Mouse (Mus musculus) adrenal gland, postnatal 0 days (tissue): ENCODE results near the gene Gm20662. TPM values are rescaled to one million over a fixed set of nuclear protein-coding genes. Genes with fewer than 3 reads are reported as not detected.

Experiments used
- microRNA-seq: library from miRNA; unstranded; fragments of <30 nt; microRNA quantifications from one replicate; pipeline ENCODE4, GENCODE M21; 2016; ENCODE audit warnings: borderline replicate concordance; ENCODE audit not compliant: insufficient number of aligned reads
- polyA plus RNA-seq: library from polyadenylated mRNA; unstranded; fragments of >200 nt; fragmentation: Nextera tagmentation; extraction: Ambion mirVana; gene quantifications from 2 replicates; pipeline ENCODE4 v1.2.1, GENCODE M21; 2015

Gm20662 gene
- polyA plus RNA-seq, result 0.73 TPM in 1 of 2 replicates, not detected in the other

DNA sequence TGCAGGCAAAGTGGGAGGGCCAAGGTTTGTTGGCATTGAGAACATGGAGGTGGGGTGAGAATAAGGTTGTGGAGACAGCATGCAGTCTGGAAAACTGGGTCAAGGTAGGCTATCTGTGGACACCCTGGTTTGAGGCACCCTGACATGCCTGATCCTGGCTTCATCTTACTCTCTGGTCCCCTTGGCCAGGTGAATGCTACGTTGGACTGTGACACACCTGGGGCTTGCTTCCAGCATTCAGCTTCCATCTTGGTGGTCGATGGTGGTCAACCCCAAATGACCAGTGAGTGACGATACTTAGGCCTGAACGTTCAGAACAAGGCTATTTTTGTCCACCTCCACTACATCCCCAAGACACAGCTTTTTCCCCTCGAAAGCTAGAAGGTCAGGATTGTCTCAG lies at the start of gene Gm20662:
Gene Gm20662, plus strand, starts transcription at position 301 of the 400 bp plus-strand sequence.

DNA sequence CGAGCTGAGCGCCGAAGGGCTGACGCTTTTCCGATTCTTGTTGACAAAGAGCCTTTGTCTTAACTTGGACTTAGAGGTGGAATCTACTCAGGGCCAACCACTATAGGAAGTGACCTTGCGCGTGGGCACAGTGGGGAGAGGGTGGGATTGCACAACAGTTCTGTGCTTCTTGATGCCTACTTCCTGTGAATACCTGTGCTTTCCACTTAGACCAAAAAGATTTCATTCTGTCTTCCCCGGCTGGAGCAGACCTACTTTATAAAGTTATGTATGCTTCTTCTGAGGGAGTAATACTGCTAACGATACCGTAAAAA lies 46.3 kb upstream of the Gm20662 start, which contains the start of gene Traip:
Gene Traip, plus strand, starts transcription at position 215 of the 314 bp plus-strand sequence.

DNA sequence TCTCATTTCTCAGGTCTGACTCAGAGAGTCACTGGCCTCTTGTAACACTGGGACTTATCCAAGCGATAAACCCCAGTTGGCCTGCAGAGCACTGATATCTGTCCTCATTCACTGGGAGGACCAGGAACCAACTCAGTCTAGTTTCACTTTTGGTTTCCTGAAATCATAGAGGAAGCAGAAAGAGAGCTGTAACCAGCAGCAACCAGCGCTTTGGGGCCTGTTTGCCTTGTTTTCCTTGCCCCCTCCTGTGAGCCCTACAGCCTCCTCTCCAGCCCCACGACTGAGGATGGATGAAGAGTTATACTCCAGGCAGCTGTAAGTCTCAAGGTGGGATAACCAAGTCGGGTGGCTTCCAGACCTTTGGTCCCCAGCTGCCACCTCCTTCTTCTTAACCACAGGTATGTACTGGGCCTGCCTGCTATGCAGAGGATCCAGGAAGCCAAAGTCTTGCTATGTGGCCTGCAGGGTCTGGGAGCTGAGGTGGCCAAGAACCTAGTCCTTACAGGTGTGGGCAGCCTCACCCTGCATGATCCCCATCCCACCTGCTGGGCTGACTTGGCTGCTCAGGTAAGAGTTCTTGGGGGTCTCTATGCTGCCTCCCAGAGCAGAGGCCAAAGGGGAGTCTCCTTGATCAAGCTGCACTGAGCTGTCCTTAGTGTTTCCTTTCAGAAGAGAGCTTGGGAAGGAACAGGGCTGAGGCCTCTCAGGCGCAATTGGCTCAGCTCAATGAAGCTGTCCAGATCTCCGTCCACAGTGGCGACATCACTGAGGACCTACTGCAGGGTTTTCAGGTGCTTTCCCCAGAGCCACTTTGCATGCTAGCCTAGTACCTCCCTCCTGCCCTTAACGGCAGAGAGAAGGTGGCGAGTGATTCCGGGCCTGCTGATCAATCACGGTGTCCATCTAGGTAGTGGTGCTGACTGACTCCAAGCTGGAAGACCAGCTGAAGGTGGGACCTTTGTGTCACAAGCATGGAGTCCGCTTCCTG lies 20.5 kb upstream of the Gm20662 start, which contains the start of gene Uba7:
Gene Uba7, plus strand, starts transcription at position 107 of the 988 bp plus-strand sequence.

DNA sequence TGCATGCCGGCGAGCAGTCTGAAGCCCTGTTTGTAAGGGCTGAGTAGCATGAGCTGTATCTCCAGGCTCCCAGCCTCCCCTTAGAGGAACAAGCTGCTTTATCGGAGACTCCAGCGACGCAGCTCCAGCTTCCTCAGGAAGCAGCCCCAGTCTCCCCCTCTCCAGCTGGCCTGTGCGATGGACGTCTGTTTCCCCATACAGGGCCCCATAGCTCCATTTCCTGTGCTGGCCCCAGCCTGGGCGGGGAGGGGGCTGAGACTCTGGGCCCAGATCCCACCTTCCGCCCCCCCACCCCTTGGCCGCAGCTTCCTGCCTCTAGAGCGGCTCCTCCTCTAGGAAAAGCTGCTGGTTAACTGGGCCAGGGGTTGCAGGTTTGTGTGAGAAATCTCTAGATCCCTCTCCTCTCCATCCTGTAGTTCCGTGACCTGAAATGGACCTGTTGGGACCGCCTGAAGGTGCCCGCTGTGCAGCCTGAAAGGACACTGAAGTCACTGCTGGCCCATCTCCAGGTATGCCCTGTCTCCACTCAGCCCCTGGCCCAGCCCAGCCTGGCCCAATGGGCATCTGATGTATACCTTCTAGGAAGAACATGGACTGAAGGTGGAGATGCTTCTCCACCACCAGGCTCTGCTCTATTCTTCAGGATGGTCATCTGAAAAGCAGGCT lies 13.3 kb upstream of the Gm20662 start, which contains the start of gene Gm20661:
Gene Gm20661, plus strand, starts transcription at position 378 of the 666 bp plus-strand sequence.

DNA sequence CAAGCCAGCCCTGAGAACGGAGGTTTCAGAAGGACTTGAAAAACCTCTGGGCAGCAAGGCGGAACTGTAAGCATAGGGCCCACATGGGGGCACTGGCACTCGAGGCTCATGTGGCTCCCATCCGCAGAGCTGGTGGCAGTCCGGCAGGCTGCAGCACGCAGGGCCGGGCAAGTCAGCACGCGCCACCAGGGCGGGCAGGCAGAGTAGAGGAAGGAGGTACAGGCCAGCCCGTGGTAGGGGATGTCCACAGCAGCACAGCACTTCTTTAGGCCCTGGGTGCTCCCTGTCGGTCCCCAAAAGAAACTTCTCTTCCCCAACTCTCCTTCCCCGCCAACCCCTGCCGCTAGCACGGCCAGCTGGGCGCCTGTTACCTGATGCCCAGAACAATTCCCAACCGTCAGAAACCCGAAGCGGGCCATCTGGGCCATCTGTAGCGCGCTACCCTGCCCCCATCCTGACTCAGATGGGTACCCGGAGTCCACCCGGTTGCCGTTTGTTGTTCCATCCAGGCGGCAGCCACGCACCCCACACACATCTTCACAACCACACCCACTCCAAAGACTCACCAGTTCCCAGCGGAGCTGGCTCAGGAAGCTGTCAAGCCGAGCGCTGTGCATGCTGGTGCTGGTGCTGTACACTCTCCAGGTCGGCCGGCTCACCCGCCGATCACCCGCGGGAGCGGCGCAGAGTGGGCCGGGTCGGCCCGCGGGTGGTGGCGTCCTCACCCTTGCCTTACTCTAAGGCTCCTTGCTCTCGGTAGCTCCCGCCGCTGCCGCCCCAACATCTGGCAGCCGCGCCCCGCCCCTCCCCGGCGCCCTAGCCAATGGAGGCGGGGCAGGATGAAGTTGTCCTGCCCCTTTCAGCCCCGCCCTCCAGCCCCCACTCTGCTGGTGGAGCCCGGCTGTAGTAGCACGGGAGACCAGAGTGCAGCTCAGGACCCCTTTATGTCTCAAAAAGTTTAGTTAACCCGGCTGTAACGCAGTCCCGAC lies 10.7 kb upstream of the Gm20662 start, which contains the start of gene Inka1:
Gene Inka1, minus strand, starts transcription at position 749 of the 989 bp plus-strand sequence.

DNA sequence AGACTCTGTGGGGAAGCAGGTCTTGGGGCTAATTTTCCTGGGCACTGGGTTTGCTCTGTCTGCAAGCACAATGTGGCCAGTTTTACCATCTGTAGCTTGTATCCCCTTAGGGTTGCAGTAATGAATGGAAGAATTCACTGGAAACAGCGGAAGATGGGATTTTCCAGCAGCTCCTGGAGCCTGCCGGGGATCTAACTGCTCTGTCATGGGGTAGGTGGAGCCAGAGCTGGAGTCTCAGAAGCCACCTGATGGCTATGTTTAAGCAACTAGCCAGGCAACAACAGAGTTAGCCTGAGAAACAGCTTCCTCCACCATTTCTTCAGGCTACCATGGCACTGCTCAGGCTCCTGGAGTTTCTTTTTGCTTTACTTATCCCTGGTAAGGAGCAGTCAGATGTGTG lies 4.0 kb upstream of the Gm20662 start, which contains the start of gene Cdhr4:
Gene Cdhr4, plus strand, starts transcription at position 301 of the 400 bp plus-strand sequence.

DNA sequence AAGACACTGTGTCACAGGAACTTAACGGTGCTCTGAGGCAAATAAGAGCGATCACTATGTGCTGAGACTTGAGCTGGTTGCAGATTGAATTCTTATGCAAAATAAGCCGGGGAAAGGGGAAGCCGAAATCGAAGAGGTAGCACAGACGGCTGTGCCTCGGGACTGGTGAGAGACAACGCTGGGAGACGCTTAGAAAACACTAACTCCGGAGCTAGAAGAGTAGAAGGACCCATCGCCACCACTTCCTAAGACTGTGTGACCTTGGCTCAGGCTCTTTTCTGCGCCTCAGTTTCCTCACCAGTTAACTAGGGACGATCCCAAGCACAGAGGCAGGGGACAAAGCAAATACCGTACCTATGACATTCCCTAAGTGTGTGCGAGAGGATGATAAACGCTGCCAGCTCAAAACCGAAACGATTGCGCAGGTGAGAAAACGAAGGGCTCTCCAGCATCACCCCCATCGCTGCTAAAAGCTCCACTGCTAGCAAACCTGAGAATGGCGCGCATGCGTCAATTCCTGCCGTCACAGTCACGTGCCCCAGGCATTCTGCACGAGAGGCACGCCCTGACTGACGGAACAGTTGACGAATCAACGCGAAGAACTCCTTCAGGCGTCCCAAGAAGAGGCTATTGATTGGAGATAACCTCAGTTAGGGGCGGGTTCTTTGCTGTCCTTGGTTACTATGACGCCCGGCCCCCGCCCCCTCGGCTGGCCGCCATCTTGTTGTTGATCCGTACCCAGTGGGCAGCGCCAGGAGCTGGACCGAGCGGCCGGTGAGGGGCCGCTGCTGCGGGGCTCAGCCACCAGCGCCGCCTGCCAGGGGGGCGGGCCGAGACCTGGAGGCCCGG lies 6.0 kb downstream of the Gm20662 start, which contains the start of gene Ip6k1:
Gene Ip6k1, plus strand, starts transcription at position 580 of the 849 bp plus-strand sequence.

DNA sequence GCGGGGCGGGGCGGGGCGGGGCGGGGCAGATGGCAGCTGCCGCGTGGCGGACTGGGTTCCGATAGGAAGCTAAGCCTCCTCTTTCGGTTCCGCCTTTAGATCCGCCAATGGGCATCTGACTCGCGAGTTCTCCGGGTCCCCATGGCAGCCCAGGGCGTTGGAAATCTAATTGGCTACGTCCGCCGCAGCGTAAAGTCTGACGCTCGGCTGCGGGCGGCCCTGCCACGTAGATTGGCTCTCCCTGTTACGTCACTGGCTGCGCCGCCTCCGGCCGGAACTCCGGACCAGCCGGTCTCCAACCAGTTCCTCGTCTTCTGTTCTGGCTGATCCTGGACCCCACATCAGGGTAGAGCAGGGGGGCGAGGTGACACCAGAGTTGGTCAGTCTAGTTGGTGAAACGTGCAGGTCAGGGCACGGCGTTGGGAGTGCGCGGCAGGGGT lies 52.9 kb downstream of the Gm20662 start, which contains the start of gene Gmppb:
Gene Gmppb, plus strand, starts transcription at position 227 of the 440 bp plus-strand sequence.

DNA sequence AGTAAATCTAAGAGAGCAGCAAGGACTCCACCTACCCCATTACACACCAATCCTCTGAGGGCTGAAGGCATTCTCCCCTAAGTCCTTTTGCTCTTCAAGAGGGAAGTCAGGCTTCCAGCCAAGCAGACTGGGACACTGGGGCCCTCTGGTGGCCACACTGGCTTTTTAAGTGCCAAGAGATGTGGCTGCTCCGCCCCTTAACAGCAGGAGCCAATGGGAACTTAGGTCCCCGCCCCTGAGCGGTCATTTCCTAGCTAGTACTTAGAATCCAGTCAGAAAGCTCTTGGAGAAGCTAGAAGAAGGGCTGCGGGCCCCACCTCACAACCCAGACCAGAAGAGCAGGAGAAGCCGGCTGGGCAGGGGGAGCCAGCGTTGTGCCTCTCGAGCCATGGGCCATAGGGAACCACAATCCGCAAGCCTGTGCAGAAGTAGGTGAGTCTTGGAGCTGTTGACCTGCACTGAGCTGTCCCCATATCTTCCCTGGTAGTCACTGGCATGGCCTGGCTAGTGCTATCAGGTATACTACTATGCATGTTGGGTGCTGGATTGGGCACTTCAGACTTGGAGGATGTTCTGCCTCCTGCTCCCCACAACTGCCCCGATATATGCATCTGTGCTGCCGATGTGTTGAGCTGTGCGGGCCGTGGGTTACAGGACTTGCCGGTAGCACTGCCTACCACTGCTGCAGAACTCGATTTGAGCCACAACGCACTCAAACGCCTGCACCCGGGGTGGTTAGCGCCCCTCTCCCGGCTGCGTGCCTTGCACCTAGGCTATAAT lies 56.9 kb downstream of the Gm20662 start, which contains the start of gene Amigo3:
Gene Amigo3, plus strand, starts transcription at position 275 of the 780 bp plus-strand sequence.

DNA sequence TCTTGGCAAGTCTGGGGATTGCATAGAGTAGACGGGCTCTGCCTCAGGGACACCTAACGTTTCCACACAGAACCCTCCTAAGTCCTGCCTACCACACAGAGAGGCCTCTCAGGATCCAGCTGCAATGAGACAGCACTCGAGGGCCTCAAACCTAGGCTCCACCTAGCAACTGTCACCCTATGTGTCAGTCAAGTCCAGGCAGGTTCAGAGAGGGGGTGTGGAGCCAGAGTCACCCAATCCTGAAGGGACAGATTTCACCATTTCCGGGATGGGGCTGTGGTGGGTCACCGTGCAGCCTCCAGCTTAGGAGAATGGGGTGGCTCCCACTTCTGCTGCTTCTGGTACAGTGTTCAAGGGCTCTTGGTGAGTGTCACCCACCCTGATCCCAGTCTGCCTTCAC lies 84.0 kb downstream of the Gm20662 start, which contains the start of gene Mst1:
Gene Mst1, plus strand, starts transcription at position 269 of the 400 bp plus-strand sequence.

DNA sequence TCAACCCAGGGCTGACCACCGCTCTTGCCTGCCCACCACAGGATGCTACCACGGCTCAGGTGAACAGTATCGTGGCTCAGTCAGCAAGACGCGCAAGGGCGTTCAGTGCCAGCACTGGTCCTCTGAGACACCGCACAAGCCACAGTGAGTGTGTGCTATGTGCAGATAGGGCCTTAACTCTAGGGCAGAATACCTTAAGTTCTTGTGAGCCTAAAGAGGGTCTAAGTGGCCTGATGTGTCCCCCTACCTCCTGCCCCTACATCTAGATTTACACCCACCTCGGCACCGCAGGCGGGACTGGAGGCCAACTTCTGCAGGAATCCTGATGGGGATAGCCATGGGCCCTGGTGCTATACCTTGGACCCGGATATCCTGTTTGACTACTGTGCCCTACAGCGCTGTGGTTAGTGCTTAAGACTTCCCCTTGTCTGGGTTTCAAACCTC lies 86.9 kb downstream of the Gm20662 start, which contains the start of gene Rnf123:
Gene Rnf123, minus strand, starts transcription at position 359 of the 444 bp plus-strand sequence.

DNA sequence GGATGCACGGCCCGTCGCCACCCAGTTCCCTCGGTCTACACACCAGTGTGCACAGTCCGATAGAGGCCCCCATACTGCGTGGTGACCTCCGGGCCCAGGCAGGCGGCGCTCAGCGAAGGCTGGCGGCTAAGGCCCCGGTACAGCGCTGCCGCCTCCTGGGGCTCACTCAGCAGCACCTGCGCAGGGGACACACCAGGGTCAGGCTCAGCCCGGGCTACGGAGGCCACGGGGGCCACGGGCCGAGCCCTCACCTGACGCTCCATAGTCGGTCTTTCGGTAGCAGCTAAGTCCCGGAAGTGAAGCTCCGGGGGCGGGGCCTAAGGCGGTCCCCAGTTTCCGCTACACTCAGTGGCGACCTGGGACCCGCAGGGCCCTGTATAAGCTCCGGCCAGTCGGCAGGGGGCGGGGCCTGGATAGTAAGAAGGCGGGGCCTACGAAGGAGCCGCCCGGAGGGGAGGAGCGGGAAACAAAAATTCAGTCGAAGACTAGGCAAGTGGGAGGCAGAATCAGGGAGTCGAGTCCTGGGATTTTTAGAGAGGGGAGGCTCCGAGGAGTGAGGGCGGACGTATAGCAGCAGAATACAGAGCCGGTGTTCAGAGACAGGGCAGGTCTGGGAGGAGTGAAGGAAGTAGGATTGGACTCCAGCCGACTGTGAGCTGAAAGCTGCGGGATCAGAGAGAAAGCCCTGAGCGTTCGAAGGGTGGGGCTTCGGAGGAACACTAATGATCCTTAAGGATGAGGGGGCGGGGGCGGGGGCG lies 98.2 kb downstream of the Gm20662 start, which contains the start of gene Apeh:
Gene Apeh, minus strand, starts transcription at position 423 of the 758 bp plus-strand sequence.

Small RNA genes within 50 kb of the gene (microRNA-seq; reads per million reads assigned to microRNA genes)
- not detected for gene Mir7088

Other genes starting within 250 kb of the Gm20662 start
- gene Rbm5, start 225.4 kb upstream of the Gm20662 start, polyA plus RNA-seq, result 54.4 and 75.5 TPM in 2 replicates
- 25.9 and 43.6 TPM in 2 replicates for gene Rbm6, start 123.1 kb upstream of the Gm20662 start, polyA plus RNA-seq
- 10.5 and 11.8 TPM in 2 replicates for gene Mon1a, start 108.2 kb upstream of the Gm20662 start, polyA plus RNA-seq
- 5.1 and 5.4 TPM in 2 replicates for gene Mst1r, start 89.5 kb upstream of the Gm20662 start, polyA plus RNA-seq
- gene Actl11, start 67.9 kb upstream of the Gm20662 start, polyA plus RNA-seq, result not detected in 2 replicates
- gene Camkv, start 60.7 kb upstream of the Gm20662 start, polyA plus RNA-seq, result 3.1 and 4.4 TPM in 2 replicates
- gene Traip, start 46.2 kb upstream of the Gm20662 start, polyA plus RNA-seq, result 10.0 and 11.1 TPM in 2 replicates
- gene Uba7, start 20.8 kb upstream of the Gm20662 start, polyA plus RNA-seq, result 30.4 and 55.9 TPM in 2 replicates
- 0.66 and 0.84 TPM in 2 replicates for gene Gm20661, start 13.3 kb upstream of the Gm20662 start, polyA plus RNA-seq
- 36.0 and 45.0 TPM in 2 replicates for gene Inka1, start 10.5 kb upstream of the Gm20662 start, polyA plus RNA-seq
- 1.8 and 2.6 TPM in 2 replicates for gene Cdhr4, start 3.9 kb upstream of the Gm20662 start, polyA plus RNA-seq
- 45.9 and 52.5 TPM in 2 replicates for gene Ip6k1, start 6.2 kb downstream of the Gm20662 start, polyA plus RNA-seq
- 17.3 and 23.9 TPM in 2 replicates for gene Gmppb, start 52.9 kb downstream of the Gm20662 start, polyA plus RNA-seq
- gene Amigo3, start 56.8 kb downstream of the Gm20662 start, polyA plus RNA-seq, result 1.7 and 2.4 TPM in 2 replicates
- 2.1 and 2.7 TPM in 2 replicates for gene Mst1, start 84.1 kb downstream of the Gm20662 start, polyA plus RNA-seq
- 16.6 and 22.3 TPM in 2 replicates for gene Rnf123, start 87.0 kb downstream of the Gm20662 start, polyA plus RNA-seq
- 43.5 and 58.7 TPM in 2 replicates for gene Apeh, start 98.3 kb downstream of the Gm20662 start, polyA plus RNA-seq
- gene Bsn, start 194.0 kb downstream of the Gm20662 start, polyA plus RNA-seq, result 0.76 and 1.3 TPM in 2 replicates